Mouse (Mus musculus) layer of hippocampus, postnatal 25 days (tissue): ENCODE results near the gene Slc38a1. TPM values are rescaled to one million over a fixed set of nuclear protein-coding genes. Genes with fewer than 3 reads are reported as not detected.

Experiments
- total RNA-seq, 2 experiments: library from RNA; stranded (reverse); gene quantifications; 2 replicates each; pipeline ENCODE4 v1.2.3; 2021

The Slc38a1 gene
- total RNA-seq, 2 experiments from 2014 or later = 72.8 to 78.3 TPM

Other genes with a start within 250 kb of the Slc38a1 start
- 10 to 100 TPM; 50.2 to 52.8 TPM for gene Scaf11, start 182.1 kb downstream of the Slc38a1 start, total RNA-seq
- gene Slc38a2, start 56.8 kb upstream of the Slc38a1 start, total RNA-seq = 10 to 100 TPM; 63.3 to 78.4 TPM